ENCODE assay signal across 23 mouse cellular contexts in the genomic region with DNA sequence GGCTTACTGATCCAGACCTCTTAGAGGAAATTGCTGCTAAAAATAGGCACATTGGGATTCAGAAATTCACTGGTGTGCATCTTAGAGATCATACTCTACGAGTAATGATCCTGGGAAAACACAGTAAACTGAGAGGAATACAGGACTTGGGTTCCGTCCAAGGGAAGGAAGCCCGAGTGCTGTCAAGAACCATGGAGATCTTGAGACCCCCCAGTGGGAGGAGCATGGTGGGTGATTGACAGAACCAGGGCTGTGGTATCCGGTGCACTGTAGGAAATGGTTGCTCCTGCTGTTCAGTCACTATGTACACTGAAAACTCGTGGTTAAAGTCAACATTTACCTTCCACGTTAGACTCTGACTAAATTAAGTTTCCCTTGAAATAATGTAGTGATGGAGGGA.
DNase-seq lines count a peak whose midpoint lies in the region; ATAC-seq and TF ChIP-seq lines count a peak whose summit lies in the region.
"Had no signal": no experiment of that assay in that cellular context is flagged by ENCODE, and none has a peak within 500 bp of the region (broad histone marks: within the 10 kb centered on the region; RNA-seq: fewer than 3 reads in every experiment).

No protein-coding gene starts in this region.

- H3K4me1 ChIP-seq in embryonic facial prominence, embryonic 14.5 days (ENCODE audit: control insufficient read depth, insufficient read depth, low read length), result no peaks in the 10 kb centered on the region
- H3K4me1 ChIP-seq in embryonic facial prominence, embryonic 10.5 days, result peaks cover 4% of the 10 kb centered on the region
- no peaks in the 10 kb centered on the region for H3K4me1 ChIP-seq in lung, embryonic 14.5 days (ENCODE audit: insufficient read depth)
- H3K4me1 ChIP-seq: embryonic facial prominence, embryonic 13.5 days; forebrain, embryonic 13.5 days; heart, embryonic 10.5 days; heart, embryonic 13.5 days; hindbrain, embryonic 15.5 days; intestine, embryonic 15.5 days had no signal

- no peak for TF ChIP-seq CTCF in lung, embryonic 14.5 days (IDR thresholded peaks at IDR 0.05; ENCODE audit: low read depth)

- H3K4me3 ChIP-seq in embryonic facial prominence, embryonic 14.5 days (ENCODE audit: low read depth, low read length), result no peak overlapping the region
- H3K4me3 ChIP-seq in embryonic facial prominence, embryonic 10.5 days, result no peak overlapping the region
- no peak overlapping the region for H3K4me3 ChIP-seq in lung, embryonic 14.5 days (ENCODE audit: low read depth, low read length)
- H3K4me3 ChIP-seq: embryonic facial prominence, embryonic 13.5 days; forebrain, embryonic 10.5 days; forebrain, embryonic 13.5 days; heart, adult 2 months; heart, embryonic 10.5 days; heart, embryonic 13.5 days; hindbrain, embryonic 15.5 days; intestine, embryonic 15.5 days had no signal

- no peak for DNase-seq in cerebellum, adult 9-11 months
- DNase-seq in embryonic facial prominence, embryonic 14.5 days (ENCODE audit: low spot score), result peak; percentile 11
- no peak for DNase-seq in embryonic facial prominence, embryonic 10.5 days (ENCODE audit: low spot score)
- peak; percentile 13 for DNase-seq in lung, embryonic 14.5 days
- no peak for DNase-seq in lung, adult 18-20 months
- DNase-seq in R1 (ENCODE audit: low read depth, low spot score), result peak; percentile 9
- no peak for DNase-seq in ovary, adult 18-20 months (ENCODE audit: low spot score)
- DNase-seq: adrenal gland, postnatal 10 days; adrenal gland, postnatal 36 days; gastrocnemius, postnatal 10 days; gastrocnemius, postnatal 36 days; heart, adult 2 months; heart, postnatal 14 days; heart, postnatal 4 days had no signal

- no peak overlapping the region for H3K9ac ChIP-seq in embryonic facial prominence, embryonic 14.5 days (ENCODE audit: low read depth, low read length)
- no peak overlapping the region for H3K9ac ChIP-seq in lung, embryonic 14.5 days
- H3K9ac ChIP-seq: embryonic facial prominence, embryonic 13.5 days; forebrain, embryonic 13.5 days; heart, embryonic 13.5 days; hindbrain, embryonic 15.5 days; intestine, embryonic 15.5 days had no signal

- no peaks in the 10 kb centered on the region for H3K9me3 ChIP-seq in embryonic facial prominence, embryonic 14.5 days (ENCODE audit: control insufficient read depth, low read length)
- H3K9me3 ChIP-seq in embryonic facial prominence, embryonic 10.5 days, result no peaks in the 10 kb centered on the region
- H3K9me3 ChIP-seq in lung, embryonic 14.5 days (ENCODE audit: low read depth, low read length), result no peaks in the 10 kb centered on the region
- H3K9me3 ChIP-seq: embryonic facial prominence, embryonic 13.5 days; forebrain, embryonic 10.5 days; forebrain, embryonic 13.5 days; heart, embryonic 10.5 days; heart, embryonic 13.5 days; hindbrain, embryonic 15.5 days; intestine, embryonic 15.5 days had no signal

- no peaks in the 10 kb centered on the region for H3K36me3 ChIP-seq in embryonic facial prominence, embryonic 14.5 days (ENCODE audit: control insufficient read depth, insufficient read depth, low read length)
- no peaks in the 10 kb centered on the region for H3K36me3 ChIP-seq in embryonic facial prominence, embryonic 10.5 days (replicated peaks)
- no peaks in the 10 kb centered on the region for H3K36me3 ChIP-seq in lung, embryonic 14.5 days (ENCODE audit: insufficient read depth)
- H3K36me3 ChIP-seq: embryonic facial prominence, embryonic 13.5 days; forebrain, embryonic 10.5 days; heart, embryonic 10.5 days; heart, embryonic 13.5 days; hindbrain, embryonic 15.5 days; intestine, embryonic 15.5 days had no signal

- 0 out of 2 replicates have a peak, but pooled peaks have one; percentile 40 for ATAC-seq in cerebellum, adult (ENCODE audit: insufficient number of reproducible peaks, low FRiP score, low TSS enrichment)
- ATAC-seq in embryonic facial prominence, embryonic 14.5 days (ENCODE audit: low read depth), result no peak
- no peak for ATAC-seq in lung, embryonic 14.5 days (ENCODE audit: insufficient read depth)
- ATAC-seq: forebrain, embryonic 13.5 days; forebrain, embryonic 16.5 days; intestine, embryonic 15.5 days had no signal

- no peaks in the 10 kb centered on the region for H3K27me3 ChIP-seq in embryonic facial prominence, embryonic 14.5 days (replicated peaks; ENCODE audit: control insufficient read depth, insufficient read depth, low read length)
- H3K27me3 ChIP-seq in embryonic facial prominence, embryonic 10.5 days (replicated peaks; ENCODE audit: low read depth, poor library complexity, severe bottlenecking), result no peaks in the 10 kb centered on the region
- no peaks in the 10 kb centered on the region for H3K27me3 ChIP-seq in lung, embryonic 14.5 days (ENCODE audit: insufficient read depth, low read length)
- H3K27me3 ChIP-seq: embryonic facial prominence, embryonic 13.5 days; forebrain, embryonic 13.5 days; heart, embryonic 13.5 days; hindbrain, embryonic 15.5 days; intestine, embryonic 15.5 days had no signal

- H3K4me2 ChIP-seq in embryonic facial prominence, embryonic 14.5 days (ENCODE audit: low read depth, low read length), result no peak overlapping the region
- no peak overlapping the region for H3K4me2 ChIP-seq in lung, embryonic 14.5 days
- H3K4me2 ChIP-seq: embryonic facial prominence, embryonic 13.5 days; forebrain, embryonic 13.5 days; heart, embryonic 13.5 days; hindbrain, embryonic 15.5 days; intestine, embryonic 15.5 days had no signal

- 45% methylated on average over 6 of the region's 6 CpGs for WGBS in embryonic facial prominence, embryonic 14.5 days
- WGBS in embryonic facial prominence, embryonic 10.5 days, result 74% methylated on average over 6 of the region's 6 CpGs
- 38% methylated on average over 6 of the region's 6 CpGs for WGBS in lung, embryonic 14.5 days

- no peak overlapping the region for H3K27ac ChIP-seq in embryonic facial prominence, embryonic 14.5 days (replicated peaks; ENCODE audit: low read depth, low read length)
- H3K27ac ChIP-seq in embryonic facial prominence, embryonic 10.5 days (replicated peaks), result no peak overlapping the region
- H3K27ac ChIP-seq in lung, embryonic 14.5 days (ENCODE audit: low read depth), result no peak overlapping the region
- H3K27ac ChIP-seq: embryonic facial prominence, embryonic 13.5 days; forebrain, embryonic 10.5 days; forebrain, embryonic 13.5 days; heart, adult 2 months; heart, embryonic 10.5 days; heart, embryonic 13.5 days; hindbrain, embryonic 15.5 days; intestine, embryonic 15.5 days had no signal

Comparison
In these comparisons a context has a peak if more than half of its experiments do, and no peak if none do; other contexts are left out.
1. DNase-seq: peak in embryonic facial prominence, embryonic 14.5 days (single experiment), lung, embryonic 14.5 days (single experiment) and R1 (single experiment); none in cerebellum, adult 9-11 months (single experiment), embryonic facial prominence, embryonic 10.5 days (single experiment), lung, adult 18-20 months (0 of 2) and ovary, adult 18-20 months (single experiment).